Mouse (Mus musculus) hindbrain, postnatal 0 days (tissue): ENCODE measurements around the gene March2. TPM values are rescaled to one million over a fixed set of nuclear protein-coding genes. Genes with fewer than 3 reads are reported as not detected.

Source experiments
- ATAC-seq: fragments of 200-750 bp; cut with Nextera tagmentation; 2 replicates; pipeline ENCODE4 v1.8.0; 2017; ENCODE audit warnings: mild to moderate bottlenecking, moderate TSS enrichment, moderate library complexity
- DNase-seq: peaks from one replicate; pipeline ENCODE4 v3.0.0-alpha.2; 2015; ENCODE audit warnings: low spot score
- H3K27ac ChIP-seq: fragments of 300-500 bp; sonication (generic); 2 replicates; pipeline ENCODE4 v1.5.1; 2014; ENCODE audit warnings: mild to moderate bottlenecking
- H3K27me3 ChIP-seq: fragments of 300-500 bp; sonication (generic); 2 replicates; pipeline ENCODE4 v1.6.1; 2014; ENCODE audit warnings: low read length, mixed read lengths; ENCODE audit not compliant: insufficient read depth
- H3K36me3 ChIP-seq: fragments of 300-500 bp; sonication (generic); 2 replicates; pipeline ENCODE4 v1.6.1; 2014; ENCODE audit warnings: low read length, mixed read lengths; ENCODE audit not compliant: insufficient read depth
- H3K4me1 ChIP-seq: fragments of 300-500 bp; sonication (generic); 2 replicates; pipeline ENCODE4 v1.6.1; 2014; ENCODE audit warnings: antibody characterized with exemption, low read length, mixed read lengths; ENCODE audit not compliant: insufficient read depth
- H3K4me2 ChIP-seq: fragments of 300-500 bp; sonication (generic); 2 replicates; pipeline ENCODE4 v1.6.1; 2014; ENCODE audit warnings: low read depth, mild to moderate bottlenecking, low read length, moderate library complexity, mixed read lengths
- H3K4me3 ChIP-seq: fragments of 300-500 bp; sonication (generic); 2 replicates; pipeline ENCODE4 v1.5.1; 2014; ENCODE audit warnings: low read length
- H3K9ac ChIP-seq: fragments of 300-500 bp; sonication (generic); replicated peaks from 2 replicates; pipeline ENCODE4 v1.6.1; 2014; ENCODE audit warnings: mild to moderate bottlenecking, low read length, moderate library complexity, mixed read lengths
- H3K9me3 ChIP-seq: fragments of 300-500 bp; sonication (generic); 2 replicates; pipeline ENCODE4 v1.6.1; 2016; ENCODE audit warnings: low read length, mixed read lengths
- CTCF ChIP-seq: IDR thresholded peaks from 2 replicates; pipeline ENCODE4 v1.5.1; 2016; ENCODE audit warnings: antibody characterized with exemption, control low read depth, low read depth
- WGBS: fragments of 180-500 bp; shearing (Covaris S2); extraction: QIAGEN DNeasy Blood & Tissue Kit; methylation state at CpG from one replicate; pipeline ENCODE4 v1.1.7; 2014; 5-methylcytosine and 5-hydroxymethylcytosine counted together
- polyA plus RNA-seq: library from polyadenylated mRNA; unstranded; fragments of >200 nt; fragmentation: Nextera tagmentation; extraction: Ambion mirVana; gene quantifications from 2 replicates; pipeline ENCODE4 v1.2.1, GENCODE M21; 2015
- total RNA-seq: library from RNA; depleted of rRNA; stranded (reverse); fragments of >200 nt; gene quantifications from 2 replicates; pipeline ENCODE4 v1.2.3, GENCODE M21; 2014

March2 gene
- total and polyA plus RNA-seq, 2 experiments from 2014 or later: 73.8 to 137 TPM

- ATAC-seq: no peak
- 0 out of 2 replicates have a peak overlapping the region, but pooled peaks have one; percentile 21 for H3K9ac ChIP-seq
- no peak for DNase-seq
- H3K4me2 ChIP-seq: 0 out of 2 replicates have a peak overlapping the region, but pooled peaks have one; percentile 7
- H3K27ac ChIP-seq: peak overlapping the region; percentile 41; the same call in 1 of the 2 replicates
- TF ChIP-seq CTCF: no peak
- no peaks in the 10 kb centered on the region for H3K27me3 ChIP-seq
- 53% methylated on average over 10 of the region's 10 CpGs for WGBS
- no peaks in the 10 kb centered on the region for H3K9me3 ChIP-seq
- H3K4me1 ChIP-seq: peaks cover 39% of the 10 kb centered on the region
- no peak overlapping the region for H3K4me3 ChIP-seq
- 0 out of 2 replicates have a peak, but pooled peaks cover 5% of the 10 kb centered on the region for H3K36me3 ChIP-seq
These were observed 37.1 kb upstream of the March2 start for GRCm38 (mm10) chr17:33755418-33756107.

DNA sequence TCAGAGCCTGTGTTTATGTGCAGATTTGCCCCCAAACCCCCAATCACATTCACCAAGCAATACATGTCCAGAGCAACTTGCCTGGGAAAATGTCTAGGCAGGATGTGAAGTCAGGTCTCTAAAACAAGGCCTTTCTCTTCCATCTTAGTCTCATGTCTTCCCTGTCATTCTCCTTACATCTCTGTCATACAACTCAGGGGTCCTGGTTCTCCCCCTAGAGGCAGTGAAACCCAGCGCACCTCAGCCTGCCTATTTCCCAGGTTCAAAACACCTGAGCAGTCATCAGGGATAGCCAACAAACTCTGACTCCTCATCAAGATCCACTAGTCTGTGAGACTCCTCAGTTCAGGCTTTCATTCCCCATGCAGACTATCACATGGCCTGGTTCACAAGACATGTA lies 36.2 kb upstream of the March2 start:
- peak; percentile 24; the same call in 1 of the 2 replicates for TF ChIP-seq CTCF
- 0 out of 2 replicates have a peak, but pooled peaks cover 5% of the 10 kb centered on the region for H3K36me3 ChIP-seq
- WGBS: 79% methylated on average over 1 of the region's 1 CpGs
- H3K4me1 ChIP-seq: peaks cover 39% of the 10 kb centered on the region
- no peak overlapping the region for H3K4me2 ChIP-seq
- no peak overlapping the region for H3K4me3 ChIP-seq
- H3K9me3 ChIP-seq: no peaks in the 10 kb centered on the region
- DNase-seq: no peak
- no peaks in the 10 kb centered on the region for H3K27me3 ChIP-seq
- no peak overlapping the region for H3K9ac ChIP-seq
- ATAC-seq: no peak
- H3K27ac ChIP-seq: no peak overlapping the region

- 98% methylated on average over 2 of the region's 2 CpGs for WGBS
- Histone ChIP-seq H3K27me3 (no peaks in the 10 kb centered on the region), H3K9me3 (no peaks in the 10 kb centered on the region), H3K4me3 (no peak overlapping the region), H3K4me1 (peaks cover 24% of the 10 kb centered on the region), H3K27ac (no peak overlapping the region), H3K36me3 (peaks cover 21% of the 10 kb centered on the region), H3K4me2 (no peak overlapping the region), H3K9ac (no peak overlapping the region)
- ATAC-seq (no peak), DNase-seq (no peak)
- no peak for TF ChIP-seq CTCF
These were observed 33.8 kb upstream of the March2 start for GRCm38 (mm10) chr17:33752297-33752696.

- Histone ChIP-seq H3K27ac (no peak overlapping the region), H3K9me3 (no peaks in the 10 kb centered on the region), H3K27me3 (no peaks in the 10 kb centered on the region), H3K4me2 (no peak overlapping the region), H3K9ac (no peak overlapping the region), H3K4me3 (no peak overlapping the region), H3K36me3 (peaks cover 21% of the 10 kb centered on the region), H3K4me1 (peaks cover 13% of the 10 kb centered on the region)
- ATAC-seq (no peak), DNase-seq (no peak)
- no peak for TF ChIP-seq CTCF
These were observed 32.7 kb upstream of the March2 start for GRCm38 (mm10) chr17:33751181-33751580.

- Histone ChIP-seq H3K9ac (no peak overlapping the region), H3K4me1 (0 out of 2 replicates have a peak, but pooled peaks cover 4% of the 10 kb centered on the region), H3K27me3 (no peaks in the 10 kb centered on the region), H3K4me3 (no peak overlapping the region), H3K27ac (no peak overlapping the region), H3K36me3 (peaks cover 21% of the 10 kb centered on the region), H3K9me3 (no peaks in the 10 kb centered on the region), H3K4me2 (no peak overlapping the region)
- ATAC-seq (no peak), DNase-seq (no peak)
- no peak for TF ChIP-seq CTCF
- 97% methylated on average over 5 of the region's 5 CpGs for WGBS
These were observed 31.0 kb upstream of the March2 start for GRCm38 (mm10) chr17:33749451-33749850.

- no peaks in the 10 kb centered on the region for H3K9me3 ChIP-seq
- no peaks in the 10 kb centered on the region for H3K27me3 ChIP-seq
- peak; percentile 65 for TF ChIP-seq CTCF
- no peak overlapping the region for H3K27ac ChIP-seq
- peaks cover 17% of the 10 kb centered on the region for H3K36me3 ChIP-seq
- DNase-seq: peak; percentile 67
- H3K4me2 ChIP-seq: no peak overlapping the region
- H3K4me1 ChIP-seq: no peaks in the 10 kb centered on the region
- no peak overlapping the region for H3K9ac ChIP-seq
- 56% methylated on average over 2 of the region's 2 CpGs for WGBS
- H3K4me3 ChIP-seq: no peak overlapping the region
- ATAC-seq: peak; percentile 72
These were observed 27.5 kb upstream of the March2 start for GRCm38 (mm10) chr17:33746011-33746410.
